In the genomic region with DNA sequence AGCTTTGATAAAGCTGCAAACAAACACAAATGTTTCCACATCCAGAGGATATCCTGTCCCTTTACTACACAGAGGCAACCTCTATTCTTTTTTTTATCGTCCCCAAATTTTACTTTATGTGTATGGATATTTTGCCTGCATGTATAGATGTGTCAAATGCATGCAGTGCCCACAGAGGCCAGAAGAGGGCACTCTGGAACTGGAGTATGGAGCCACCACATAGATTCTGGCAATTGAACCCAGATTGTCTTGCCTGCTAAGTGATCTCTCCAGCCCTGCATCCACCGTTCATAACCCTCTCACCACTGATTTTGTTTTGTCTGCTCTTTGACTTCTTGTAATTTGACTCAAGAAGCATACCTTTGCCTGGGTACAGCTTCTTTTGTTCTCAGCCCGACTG, we compare ENCODE assay signal across 8 mouse cellular contexts. TPM values are rescaled to one million over a fixed set of nuclear protein-coding genes. Genes with fewer than 3 reads are reported as not detected.
A peak's percentile ranks its signal among the peaks of the same experiment; 100 is the strongest.
DNase-seq lines count a peak whose midpoint lies in the region; ATAC-seq lines count a peak whose summit lies in the region.

No protein-coding gene starts in this region.

- no peak overlapping the region for H3K4me2 ChIP-seq in hindbrain, embryonic 16.5 days (ENCODE audit: low read length)

- no peaks in the 10 kb centered on the region for H3K36me3 ChIP-seq in hindbrain, embryonic 16.5 days (ENCODE audit: control insufficient read depth, insufficient read depth, low read length)

- 30% methylated on average over 3 of the region's 3 CpGs for WGBS in hindbrain, embryonic 16.5 days

- no peaks in the 10 kb centered on the region for H3K9me3 ChIP-seq in hindbrain, embryonic 16.5 days (ENCODE audit: control insufficient read depth, low read length)

- no peak overlapping the region for H3K27ac ChIP-seq in hindbrain, embryonic 16.5 days (ENCODE audit: low read depth, low read length)

- no peaks in the 10 kb centered on the region for H3K4me1 ChIP-seq in hindbrain, embryonic 16.5 days (ENCODE audit: control insufficient read depth, insufficient read depth, low read depth, low read length)

- H3K27me3 ChIP-seq in hindbrain, embryonic 16.5 days (replicated peaks; ENCODE audit: control insufficient read depth, insufficient read depth, low read length) = no peaks in the 10 kb centered on the region

- peak; percentile 6 for DNase-seq in T-cell, adult 2 months (ENCODE audit: low spot score)
- DNase-seq in cerebellum, adult 18-20 months = peak; percentile 74 to 86
- peak; percentile 81 for DNase-seq in forelimb bud, embryonic 11.5 days (ENCODE audit: low read depth, low spot score)
- peak; percentile 68 to 73 for DNase-seq in layer of hippocampus, postnatal 36 days
- DNase-seq in right cerebral cortex, postnatal 36 days (ENCODE audit: low spot score in 2 of 2) = peak; percentile 67 to 69

- ATAC-seq in hindbrain, embryonic 16.5 days = peak; percentile 94
- peak; percentile 67; the same call in 1 of the 2 replicates for ATAC-seq in megakaryocyte-erythroid progenitor cell, adult 5-6 weeks (replicated peaks; ENCODE audit: low FRiP score, low TSS enrichment, poor library complexity, severe bottlenecking)
- ATAC-seq in erythroid progenitor cell, adult 5-6 weeks (replicated peaks; ENCODE audit: low FRiP score, poor library complexity, severe bottlenecking) = no peak; the same call in 1 of the 2 replicates

- H3K9ac ChIP-seq in hindbrain, embryonic 16.5 days (ENCODE audit: low read depth, low read length) = no peak overlapping the region

- no peak overlapping the region for H3K4me3 ChIP-seq in hindbrain, embryonic 16.5 days (ENCODE audit: low read length)

RNA-seq across cellular contexts. Expression of a gene that starts 33.0 kb away (rescaled TPM):
- 75.9 and 87.1 TPM in 2 replicates for polyA plus RNA-seq in hindbrain, embryonic 16.5 days (2015; fragmentation: Nextera tagmentation; extraction: Ambion mirVana)
- 10 to 100 TPM; 24.1 to 25.2 TPM for total RNA-seq in layer of hippocampus, postnatal 36 days (2021)
- not detected in 2 replicates for total RNA-seq in megakaryocyte-erythroid progenitor cell, adult 5-6 weeks (2014; fragmentation: Nextera tagmentation)
- total RNA-seq in megakaryocyte-erythroid progenitor cell, adult 5-6 weeks (2017) = not detected in 2 replicates
- total RNA-seq in erythroid progenitor cell, adult 5-6 weeks (2015; ENCODE audit: low replicate concordance) = not detected in 2 replicates
- not detected in 2 replicates for total RNA-seq in erythroid progenitor cell, adult 5-6 weeks (2017; ENCODE audit: low replicate concordance)

Comparison
In these comparisons a context has a peak if more than half of its experiments do, and no peak if none do; other contexts are left out.
1. DNase-seq: peak in every context shown above with its lines; median percentile 81 in forelimb bud, embryonic 11.5 days; 80 in cerebellum, adult 18-20 months; 70 in layer of hippocampus, postnatal 36 days; 68 in right cerebral cortex, postnatal 36 days; 6 in T-cell, adult 2 months.
2. RNA of a gene that starts 33.0 kb away (total RNA-seq): 24.1 to 25.2 TPM in layer of hippocampus, postnatal 36 days; not detected in megakaryocyte-erythroid progenitor cell, adult 5-6 weeks and not detected in erythroid progenitor cell, adult 5-6 weeks; every median in the first group is over 10 times any median in the second.